Mouse (Mus musculus) B cell, adult 2 months (primary cell): ENCODE measurements around the gene Tmem91.
"Not testable (repeated sequence)": the region's sequence is repeated elsewhere in the genome, so short reads cannot be mapped to it uniquely, and the experiment has no call there.

Experiments
- DNase-seq, 2 experiments: peaks; one replicate each; pipeline ENCODE4 v3.0.0; 2022

Gene Tmem91

DNA sequence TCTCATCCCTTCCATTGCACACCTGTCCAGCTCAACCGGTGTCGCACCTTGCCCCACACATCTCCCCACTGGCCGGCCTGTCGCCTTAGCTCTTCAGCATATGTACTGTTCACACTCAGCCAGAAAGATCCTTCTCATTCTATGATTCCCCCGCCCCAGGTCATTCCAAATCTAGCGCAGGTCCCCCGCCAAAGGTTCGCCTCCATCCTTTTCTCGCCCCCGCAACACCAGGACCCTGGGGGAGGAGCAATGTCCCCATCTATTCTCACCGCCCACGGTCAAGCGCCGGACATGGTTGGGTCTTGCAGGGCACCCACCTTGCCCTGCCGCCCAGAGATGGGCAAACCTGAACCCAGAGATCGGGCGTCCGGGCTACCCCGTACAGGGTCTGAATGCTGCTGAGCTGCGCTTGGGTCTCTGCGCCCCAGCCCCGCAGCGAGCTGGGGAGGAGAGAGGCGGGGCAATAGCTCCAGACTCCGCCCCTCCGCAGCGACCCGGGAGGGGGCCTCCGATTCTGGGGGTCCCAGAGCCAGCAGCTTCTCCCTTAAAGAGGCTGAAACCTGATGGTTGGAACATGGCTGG is at the start of gene Tmem91:
Tmem91 (minus strand) TSS at position 448 of the 582 bp plus-strand sequence.
- DNase-seq = peak; percentile 14 to 25

GRCm38 (mm10) chr7:25721776-25722175 is 46.8 kb upstream of the Tmem91 start:
- not testable (repeated sequence) for DNase-seq

DNA sequence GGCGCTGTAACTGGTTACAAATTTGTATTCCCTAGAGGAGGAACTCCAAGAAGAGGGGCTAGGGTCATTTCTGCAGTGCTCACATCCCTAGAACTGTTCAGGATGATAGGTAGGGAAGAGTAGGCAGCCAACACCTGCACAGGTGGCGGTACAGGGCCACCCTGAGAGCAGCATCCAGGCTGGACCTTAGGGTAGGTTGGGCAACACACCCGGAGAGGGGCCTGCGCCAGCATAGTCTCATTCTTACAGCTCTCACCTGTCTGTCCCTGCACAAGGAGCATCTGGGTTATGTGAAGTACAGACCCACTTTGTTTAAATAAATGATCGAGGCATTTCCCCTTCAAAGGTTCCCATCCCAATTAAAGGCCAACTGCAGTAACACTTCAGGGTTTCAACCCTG is 45.8 kb upstream of the Tmem91 start:
- no peak for DNase-seq

GRCm38 (mm10) chr7:25719761-25720610 is 45.0 kb upstream of the Tmem91 start:
- DNase-seq = peak; percentile 71 to 73

GRCm38 (mm10) chr7:25718788-25719417 is 43.9 kb upstream of the Tmem91 start, which contains the start of gene Ccdc97:
Gene Ccdc97 (minus strand): TSS chr7:25719088.
- DNase-seq = peak; percentile 89 to 90

GRCm38 (mm10) chr7:25717478-25717877 is 42.5 kb upstream of the Tmem91 start:
- DNase-seq = no peak

DNA sequence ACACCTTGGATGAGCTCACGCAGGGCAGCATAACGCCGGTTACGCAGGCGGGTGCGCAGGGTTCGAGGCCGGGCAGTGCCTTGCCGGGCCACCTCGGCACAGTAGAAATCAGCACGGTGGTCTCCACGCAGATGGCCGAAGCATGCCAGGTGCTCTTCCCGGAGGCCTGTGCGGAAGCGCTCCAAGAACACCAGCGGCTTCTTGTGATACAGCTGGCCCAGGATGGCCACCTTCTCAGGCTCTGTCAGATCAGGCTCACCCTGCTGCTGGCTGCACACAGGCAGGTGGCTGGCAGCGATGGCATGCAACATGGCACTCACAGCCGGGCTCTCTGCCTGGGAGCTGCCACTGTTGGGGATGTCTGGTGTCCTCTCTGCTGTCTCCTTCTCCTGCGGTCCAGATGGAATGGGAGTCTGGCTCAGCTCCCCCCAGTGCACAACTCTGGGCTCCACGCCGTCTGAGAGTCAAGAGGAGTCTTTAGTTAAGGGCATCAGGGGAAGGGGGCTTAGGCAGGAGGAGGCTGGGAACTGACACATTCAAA is 40.8 kb upstream of the Tmem91 start:
- DNase-seq = no peak

DNA sequence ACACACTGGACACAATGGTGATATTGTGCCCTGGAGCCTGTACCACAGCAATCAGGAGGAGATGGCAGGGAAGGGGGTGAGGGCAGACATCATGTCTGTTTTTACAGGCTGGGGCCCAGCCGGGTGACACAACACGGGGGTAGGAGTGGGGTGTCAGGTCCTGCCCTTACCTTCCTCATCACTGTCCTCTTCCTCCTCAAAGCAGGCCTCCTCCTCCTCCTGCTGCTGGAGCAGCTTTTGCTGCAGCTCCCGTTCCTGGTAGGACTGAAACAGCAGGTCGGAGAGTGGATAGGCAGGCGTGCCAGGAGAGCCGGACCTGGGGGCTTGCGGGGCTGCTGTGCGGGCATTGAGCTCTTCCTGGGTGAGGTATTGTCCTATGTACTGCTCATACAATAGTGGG is 39.6 kb upstream of the Tmem91 start:
- DNase-seq = no peak

DNA sequence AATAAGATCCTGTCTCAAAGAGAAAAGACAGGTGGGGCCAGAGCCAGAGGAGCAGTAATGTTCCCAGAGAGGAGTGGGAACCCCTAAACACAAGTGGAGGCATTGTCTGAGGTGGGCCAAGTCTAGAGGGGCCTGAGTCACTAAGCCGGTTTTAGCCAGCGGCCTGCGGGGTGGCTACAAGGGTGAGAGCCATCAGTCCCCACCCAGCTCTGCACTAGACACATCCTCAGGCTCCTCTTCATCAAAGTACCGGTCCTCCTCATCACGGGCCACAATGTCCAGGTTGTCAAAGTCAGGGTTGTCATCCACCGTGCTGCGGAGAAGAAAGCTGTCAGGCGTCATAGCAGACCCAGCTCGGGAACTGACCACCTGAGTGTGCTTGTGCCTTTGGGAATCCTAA is 37.8 kb upstream of the Tmem91 start:
- no peak for DNase-seq

- DNase-seq = peak in 1 of 2 experiments; percentile 18
Observed at GRCm38 (mm10) chr7:25711731-25712197, 36.8 kb upstream of the Tmem91 start.

GRCm38 (mm10) chr7:25711165-25711564 is 36.2 kb upstream of the Tmem91 start:
- peak in 1 of 2 experiments; percentile 28 for DNase-seq

DNA sequence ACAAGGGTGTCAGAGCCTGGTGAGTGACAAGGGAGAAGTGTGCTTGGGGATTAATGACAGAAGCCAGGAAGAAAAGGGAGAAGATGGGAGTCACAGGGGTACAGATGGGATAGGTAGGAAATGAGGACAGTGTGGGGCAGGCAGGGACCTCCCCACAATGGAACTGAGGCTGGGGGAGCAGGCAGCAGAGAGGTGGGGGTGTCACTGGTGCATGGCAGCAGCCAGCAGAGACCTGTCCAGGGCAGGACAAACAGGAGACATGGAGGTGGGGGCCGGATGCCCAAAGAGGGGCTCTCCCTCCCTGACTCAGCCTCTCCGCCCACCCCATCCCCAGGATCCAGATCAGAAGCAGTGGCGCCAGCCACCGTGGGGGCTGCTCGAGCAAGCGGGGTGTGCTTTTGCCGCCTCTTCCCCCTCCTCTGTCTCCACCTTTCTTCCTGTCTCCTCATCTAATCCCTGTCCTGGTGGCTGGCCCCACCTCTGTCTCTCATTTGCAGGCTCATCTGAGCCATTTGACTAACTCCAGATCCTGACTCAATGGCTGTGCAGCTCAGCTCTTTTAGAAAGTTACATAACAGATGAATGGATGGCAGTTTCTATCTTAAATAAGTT is 35.7 kb upstream of the Tmem91 start:
- DNase-seq = peak; percentile 44 to 50

- no peak for DNase-seq
Observed at GRCm38 (mm10) chr7:25709961-25710360, 35.0 kb upstream of the Tmem91 start.

- DNase-seq = peak; percentile 59 to 68
Observed at GRCm38 (mm10) chr7:25707581-25708292, 32.8 kb upstream of the Tmem91 start.

DNA sequence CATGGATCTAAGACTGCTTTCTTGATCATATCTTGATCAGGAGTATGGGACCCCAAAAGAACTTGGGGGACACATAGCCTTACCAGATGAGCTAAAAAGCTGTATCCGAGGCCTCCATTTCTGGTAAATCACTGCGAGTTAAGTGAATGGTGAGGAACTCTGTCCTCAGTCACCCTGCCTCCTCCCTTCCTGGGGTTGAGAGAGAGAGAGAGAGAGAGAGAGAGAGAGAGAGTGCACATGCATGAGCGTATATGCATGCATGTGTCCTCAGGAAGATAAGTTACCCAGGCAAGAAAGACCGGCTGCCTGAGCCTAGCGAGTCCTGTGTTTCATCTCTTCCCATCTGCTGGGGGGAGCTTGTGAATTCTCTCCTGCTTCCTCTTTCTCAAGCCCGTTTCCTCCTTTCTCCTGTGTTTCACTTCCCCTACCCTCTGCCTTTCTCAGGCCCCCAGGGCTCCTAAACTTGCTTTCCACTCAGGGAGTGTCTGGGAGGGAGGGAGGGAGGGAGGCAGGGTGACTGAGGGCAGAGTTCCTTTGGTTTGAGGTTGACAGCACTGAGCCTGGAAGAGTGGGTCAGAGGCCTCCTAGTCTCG is 31.7 kb upstream of the Tmem91 start:
- peak; percentile 38 to 45 for DNase-seq

DNA sequence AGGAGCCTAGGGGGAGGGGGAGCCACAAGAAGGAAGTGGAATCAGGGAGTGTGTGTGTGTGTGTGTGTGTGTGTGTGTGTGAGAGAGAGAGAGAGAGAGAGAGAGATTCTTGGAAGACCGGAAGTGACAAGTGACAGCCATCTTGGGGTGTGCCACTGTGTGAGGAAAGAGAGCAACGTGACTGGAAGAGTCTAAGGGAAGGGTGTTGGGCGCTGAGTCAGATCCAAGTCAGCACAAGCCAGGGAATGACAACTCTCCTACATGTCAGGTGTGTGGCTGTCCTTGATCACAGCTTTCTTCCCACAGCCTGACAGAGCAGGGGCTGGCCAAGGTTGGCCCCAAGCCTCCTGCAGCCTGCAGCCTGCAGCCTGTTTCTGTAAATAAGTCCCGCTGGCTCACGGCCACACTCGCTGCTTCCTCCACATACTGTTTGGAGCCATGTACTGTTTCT is 30.9 kb upstream of the Tmem91 start:
- DNase-seq = peak; percentile 19 to 26

- DNase-seq = no peak
Observed at GRCm38 (mm10) chr7:25704716-25705364, 29.9 kb upstream of the Tmem91 start.

DNA sequence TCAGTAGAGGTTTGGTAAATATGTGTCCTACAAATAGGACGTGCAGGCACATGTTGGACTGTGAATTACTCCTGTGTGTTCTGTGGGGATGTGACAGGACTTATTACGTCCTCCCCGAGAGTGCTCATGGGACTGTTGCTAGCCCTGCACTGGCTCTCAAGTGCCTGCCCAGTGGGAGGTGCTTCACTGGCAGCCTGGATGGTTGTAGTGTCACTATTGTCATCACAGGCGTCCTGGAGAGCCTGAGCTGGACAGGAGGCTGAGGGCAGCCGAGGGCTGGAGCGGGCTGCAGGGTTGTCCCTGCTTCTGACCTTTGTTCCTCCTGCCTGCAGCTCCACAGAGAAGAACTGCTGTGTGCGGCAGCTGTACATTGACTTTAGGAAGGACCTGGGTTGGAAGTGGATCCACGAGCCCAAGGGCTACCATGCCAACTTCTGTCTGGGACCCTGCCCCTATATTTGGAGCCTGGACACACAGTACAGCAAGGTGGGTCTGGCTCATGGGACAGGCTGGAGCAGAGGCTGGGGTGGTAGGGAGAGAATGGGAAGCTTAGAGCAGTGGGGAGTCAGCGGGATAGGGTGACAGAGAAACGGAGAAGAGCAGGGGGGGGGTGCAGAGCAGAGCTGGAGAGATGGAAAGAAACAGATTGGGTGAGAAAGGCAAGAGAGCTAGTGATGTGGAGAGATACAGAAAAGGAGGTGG is 29.0 kb upstream of the Tmem91 start:
- DNase-seq = no peak

DNA sequence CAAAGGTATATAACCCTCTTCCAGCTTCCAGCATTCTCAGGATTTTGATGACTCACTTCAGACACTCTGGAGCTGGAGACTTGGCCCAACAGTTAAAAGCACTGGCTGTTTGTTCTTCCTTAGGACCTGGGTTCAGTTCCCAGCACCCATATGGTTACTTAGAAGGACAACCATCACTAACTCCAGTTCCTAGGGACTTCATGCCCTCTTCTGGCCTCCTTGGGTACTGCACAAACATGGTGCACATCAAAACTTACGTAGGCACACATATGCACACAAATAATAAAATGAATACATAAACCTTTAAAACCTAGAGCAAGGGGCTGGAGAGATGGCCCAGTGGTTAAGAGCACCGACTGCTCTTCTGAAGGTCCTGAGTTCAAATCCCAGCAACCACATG is 27.4 kb upstream of the Tmem91 start:
- DNase-seq = peak; percentile 60 to 62

DNA sequence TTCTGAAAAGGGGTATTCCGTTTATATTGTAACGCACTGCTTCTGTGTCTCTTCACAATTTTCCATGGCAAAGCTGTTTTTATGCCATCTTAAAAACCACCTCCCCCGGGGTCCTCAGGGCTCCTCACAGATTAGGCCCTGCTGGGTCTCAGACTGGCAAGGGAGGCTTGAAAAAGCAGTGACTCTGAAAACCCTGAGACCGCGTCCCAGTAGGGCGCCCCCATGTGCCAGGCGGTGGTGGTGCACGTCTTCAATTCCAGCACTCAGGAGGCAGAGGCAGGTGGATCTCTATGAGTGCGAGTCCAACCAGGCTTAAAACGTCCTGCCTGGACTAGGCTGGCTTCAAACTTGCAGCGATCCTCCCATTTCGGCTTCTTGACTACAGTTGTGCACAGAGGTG is 25.8 kb upstream of the Tmem91 start:
- DNase-seq = peak; percentile 74 to 77
